Mouse (Mus musculus): Measurements from ENCODE around the gene Evc2. TPM values are rescaled to one million over a fixed set of nuclear protein-coding genes. Genes with fewer than 3 reads are reported as not detected.

Evc2 gene
- polyA plus RNA-seq, 1 experiment from 2014 or later = 4.7 TPM

DNA sequence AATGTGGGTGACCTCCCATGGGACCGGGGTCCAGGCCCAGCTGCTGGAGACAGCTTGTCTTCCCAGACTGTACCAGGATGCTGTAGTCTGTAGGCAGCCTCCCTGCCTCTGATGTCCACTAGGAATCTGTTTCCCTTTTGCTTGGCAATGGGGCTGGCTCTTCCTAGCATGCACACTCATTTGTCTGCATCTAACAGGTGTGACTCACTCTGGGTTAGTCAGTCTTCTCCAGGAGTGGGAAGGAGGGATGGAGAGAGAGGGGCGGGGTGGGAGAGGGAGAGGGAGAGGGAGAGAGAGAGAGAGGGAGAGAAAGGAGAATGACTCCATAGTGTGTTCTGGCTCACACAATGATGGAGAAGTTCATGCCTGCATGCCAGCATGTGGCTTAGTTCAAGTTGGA is 13.5 kb downstream of the Evc2 start:
- Histone ChIP-seq H3K4me1 (ENCODE audit: insufficient read depth, low read depth, low read length) (no peaks in the 10 kb centered on the region), H3K9me3 (ENCODE audit: low read length) (no peaks in the 10 kb centered on the region), H3K27me3 (replicated peaks; ENCODE audit: insufficient read depth, low read length) (no peaks in the 10 kb centered on the region), H3K36me3 (ENCODE audit: insufficient read depth, low read length) (no peaks in the 10 kb centered on the region), H3K4me2 (replicated peaks; ENCODE audit: low read depth, low read length) (no peak overlapping the region), H3K9ac (replicated peaks; ENCODE audit: low read depth) (no peak overlapping the region), H3K4me3 (ENCODE audit: low read depth, low read length) (no peak overlapping the region), H3K27ac (ENCODE audit: low read length) (no peak overlapping the region)
- DNase-seq (ENCODE audit: low spot score) (no peak), ATAC-seq (no peak)
- WGBS = 89% methylated on average over 2 of the region's 2 CpGs
- no peak for TF ChIP-seq EP300 (IDR thresholded peaks at IDR 0.05)
- TF ChIP-seq CTCF (IDR thresholded peaks at IDR 0.05) = no peak

DNA sequence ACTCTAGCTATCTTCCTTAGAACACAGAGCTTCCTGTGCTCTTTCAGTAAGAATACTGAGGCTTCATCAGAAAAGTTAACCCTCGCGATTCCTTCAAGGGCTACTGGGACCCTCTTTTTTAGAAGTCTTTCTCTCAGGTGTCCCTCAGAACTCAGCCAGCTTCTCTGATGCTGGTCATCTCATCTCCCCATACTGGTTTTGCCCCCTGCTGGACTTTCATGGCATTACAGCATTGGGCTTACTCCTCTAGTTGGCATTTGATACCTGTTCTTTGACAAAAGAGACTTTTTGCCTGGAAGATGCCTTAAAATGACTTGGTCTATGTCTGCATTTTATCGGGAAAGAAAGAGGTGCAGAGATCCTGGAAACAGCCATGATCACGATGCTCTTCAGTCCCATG is 16.1 kb downstream of the Evc2 start:
- 77% methylated on average over 4 of the region's 4 CpGs for WGBS
- Histone ChIP-seq H3K4me2 (replicated peaks; ENCODE audit: low read depth, low read length) (no peak overlapping the region), H3K36me3 (ENCODE audit: insufficient read depth, low read length) (no peaks in the 10 kb centered on the region), H3K9ac (replicated peaks; ENCODE audit: low read depth) (no peak overlapping the region), H3K27ac (ENCODE audit: low read length) (no peak overlapping the region), H3K9me3 (ENCODE audit: low read length) (no peaks in the 10 kb centered on the region), H3K4me3 (ENCODE audit: low read depth, low read length) (no peak overlapping the region), H3K4me1 (ENCODE audit: insufficient read depth, low read depth, low read length) (no peaks in the 10 kb centered on the region), H3K27me3 (replicated peaks; ENCODE audit: insufficient read depth, low read length) (no peaks in the 10 kb centered on the region)
- DNase-seq (ENCODE audit: low spot score) (peak; percentile 16), ATAC-seq (no peak)
- TF ChIP-seq CTCF (IDR thresholded peaks at IDR 0.05) (peak; percentile 78), EP300 (IDR thresholded peaks at IDR 0.05) (no peak)

DNA sequence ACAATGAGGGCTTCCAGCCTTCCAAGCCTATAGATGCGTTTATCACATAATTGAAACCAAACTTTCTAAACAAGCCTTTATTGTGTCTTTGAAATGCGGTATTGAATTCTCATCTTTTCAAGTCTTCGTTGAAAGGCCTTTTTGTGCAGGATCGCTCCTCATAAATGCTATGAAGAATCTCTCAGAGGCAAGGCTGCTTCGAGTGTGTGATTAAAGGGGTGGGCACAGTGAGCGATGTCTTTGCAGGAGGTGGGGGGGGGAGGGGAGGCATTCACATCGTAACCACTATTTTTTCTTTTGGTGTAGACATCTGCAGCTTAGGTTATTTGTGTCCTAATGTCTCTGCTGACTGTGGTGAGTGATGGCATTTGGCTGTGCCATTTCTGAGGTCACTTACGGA is 17.7 kb downstream of the Evc2 start:
- TF ChIP-seq EP300 (IDR thresholded peaks at IDR 0.05) (no peak), CTCF (IDR thresholded peaks at IDR 0.05) (no peak)
- WGBS = 81% methylated on average over 8 of the region's 8 CpGs
- no peaks in the 10 kb centered on the region for H3K9me3 ChIP-seq (ENCODE audit: low read length)
- no peak for ATAC-seq
- H3K9ac ChIP-seq (replicated peaks; ENCODE audit: low read depth) = no peak overlapping the region
- no peak for DNase-seq (ENCODE audit: low spot score)
- H3K27ac ChIP-seq (ENCODE audit: low read length) = no peak overlapping the region
- H3K4me2 ChIP-seq (replicated peaks; ENCODE audit: low read depth, low read length) = no peak overlapping the region
- no peak overlapping the region for H3K4me3 ChIP-seq (ENCODE audit: low read depth, low read length)
- H3K36me3 ChIP-seq (ENCODE audit: insufficient read depth, low read length) = no peaks in the 10 kb centered on the region
- H3K27me3 ChIP-seq (replicated peaks; ENCODE audit: insufficient read depth, low read length) = no peaks in the 10 kb centered on the region
- no peaks in the 10 kb centered on the region for H3K4me1 ChIP-seq (ENCODE audit: insufficient read depth, low read depth, low read length)

DNA sequence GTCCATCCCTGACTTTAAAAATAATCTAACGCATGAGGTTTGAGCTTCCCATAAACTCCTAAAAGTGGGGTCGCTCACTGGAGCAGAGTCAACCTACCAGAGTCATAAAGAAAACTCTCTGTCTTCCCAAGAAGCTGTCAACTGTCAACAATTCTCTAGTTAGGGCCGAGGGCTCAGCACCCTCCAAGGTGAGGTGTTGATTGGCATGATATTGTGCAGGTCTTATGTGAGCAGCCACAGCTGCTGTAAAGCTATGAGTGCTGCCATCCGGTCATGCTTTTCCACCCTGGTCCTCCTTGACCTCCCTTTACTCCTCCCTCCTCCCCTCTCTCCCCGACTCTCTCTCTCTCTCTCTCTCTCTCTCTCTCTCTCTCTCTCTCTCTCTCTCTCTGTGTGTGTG is 24.3 kb downstream of the Evc2 start:
- H3K4me3 ChIP-seq (ENCODE audit: low read depth, low read length) = no peak overlapping the region
- ATAC-seq = no peak
- no peak for DNase-seq (ENCODE audit: low spot score)
- WGBS = 57% methylated on average over 5 of the region's 5 CpGs
- no peaks in the 10 kb centered on the region for H3K4me1 ChIP-seq (ENCODE audit: insufficient read depth, low read depth, low read length)
- no peaks in the 10 kb centered on the region for H3K9me3 ChIP-seq (ENCODE audit: low read length)
- H3K27me3 ChIP-seq (replicated peaks; ENCODE audit: insufficient read depth, low read length) = no peaks in the 10 kb centered on the region
- no peak for TF ChIP-seq EP300 (IDR thresholded peaks at IDR 0.05)
- no peak for TF ChIP-seq CTCF (IDR thresholded peaks at IDR 0.05)
- no peaks in the 10 kb centered on the region for H3K36me3 ChIP-seq (ENCODE audit: insufficient read depth, low read length)
- H3K4me2 ChIP-seq (replicated peaks; ENCODE audit: low read depth, low read length) = no peak overlapping the region
- H3K9ac ChIP-seq (replicated peaks; ENCODE audit: low read depth) = no peak overlapping the region
- no peak overlapping the region for H3K27ac ChIP-seq (ENCODE audit: low read length)

DNA sequence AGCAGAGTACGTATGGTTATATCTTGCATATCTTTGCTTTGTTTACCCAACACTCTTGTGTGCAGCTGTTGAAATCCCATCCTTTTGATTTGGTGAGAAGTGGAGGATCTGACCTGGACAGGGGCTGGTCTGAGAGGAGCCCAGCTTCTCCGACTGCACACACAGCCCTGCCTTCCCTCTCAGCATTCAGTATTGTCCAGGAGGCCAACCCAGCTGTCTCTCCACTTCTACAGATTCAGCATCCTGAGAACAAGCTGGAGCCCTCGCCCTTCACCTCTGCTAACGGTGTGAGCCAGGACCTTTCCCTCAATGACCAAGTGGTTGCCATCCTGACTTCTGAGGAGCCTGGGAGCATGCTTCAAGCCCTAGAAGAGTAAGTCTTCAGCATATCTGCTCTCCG is 25.0 kb downstream of the Evc2 start:
- no peak overlapping the region for H3K27ac ChIP-seq (ENCODE audit: low read length)
- H3K9ac ChIP-seq (replicated peaks; ENCODE audit: low read depth) = no peak overlapping the region
- WGBS = 61% methylated on average over 5 of the region's 5 CpGs
- DNase-seq (ENCODE audit: low spot score) (no peak), ATAC-seq (no peak)
- H3K27me3 ChIP-seq (replicated peaks; ENCODE audit: insufficient read depth, low read length) = no peaks in the 10 kb centered on the region
- H3K9me3 ChIP-seq (ENCODE audit: low read length) = no peaks in the 10 kb centered on the region
- no peaks in the 10 kb centered on the region for H3K4me1 ChIP-seq (ENCODE audit: insufficient read depth, low read depth, low read length)
- H3K4me3 ChIP-seq (ENCODE audit: low read depth, low read length) = no peak overlapping the region
- TF ChIP-seq CTCF (IDR thresholded peaks at IDR 0.05) = no peak
- TF ChIP-seq EP300 (IDR thresholded peaks at IDR 0.05) = no peak
- H3K36me3 ChIP-seq (ENCODE audit: insufficient read depth, low read length) = no peaks in the 10 kb centered on the region
- no peak overlapping the region for H3K4me2 ChIP-seq (replicated peaks; ENCODE audit: low read depth, low read length)

DNA sequence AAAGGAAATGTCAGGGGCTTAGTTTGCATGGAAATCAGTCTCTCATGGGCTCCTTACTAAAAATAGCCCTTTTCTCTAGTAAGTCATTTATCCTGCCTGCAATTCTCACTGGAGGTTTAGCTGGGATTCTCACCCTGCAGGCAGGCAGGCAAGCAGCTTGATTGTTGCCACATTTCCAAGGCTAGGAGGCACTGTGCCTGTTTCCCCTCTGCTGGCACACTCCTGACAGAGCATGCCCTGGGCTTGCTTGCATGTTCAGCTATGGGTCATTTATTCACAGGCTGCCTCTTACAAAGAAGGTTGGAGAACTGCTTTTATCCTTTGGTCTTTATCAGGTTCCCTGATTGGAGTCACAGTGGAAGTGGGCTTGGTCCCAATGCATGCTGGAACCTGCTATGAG is 27.5 kb downstream of the Evc2 start:
- Histone ChIP-seq H3K4me1 (ENCODE audit: insufficient read depth, low read depth, low read length) (no peaks in the 10 kb centered on the region), H3K36me3 (ENCODE audit: insufficient read depth, low read length) (no peaks in the 10 kb centered on the region), H3K27ac (ENCODE audit: low read length) (no peak overlapping the region), H3K4me3 (ENCODE audit: low read depth, low read length) (no peak overlapping the region), H3K9ac (replicated peaks; ENCODE audit: low read depth) (no peak overlapping the region), H3K9me3 (ENCODE audit: low read length) (no peaks in the 10 kb centered on the region), H3K4me2 (replicated peaks; ENCODE audit: low read depth, low read length) (no peak overlapping the region), H3K27me3 (replicated peaks; ENCODE audit: insufficient read depth, low read length) (no peaks in the 10 kb centered on the region)
- TF ChIP-seq CTCF (IDR thresholded peaks at IDR 0.05) = no peak
- TF ChIP-seq EP300 (IDR thresholded peaks at IDR 0.05) = no peak
- ATAC-seq (no peak), DNase-seq (ENCODE audit: low spot score) (no peak)

DNA sequence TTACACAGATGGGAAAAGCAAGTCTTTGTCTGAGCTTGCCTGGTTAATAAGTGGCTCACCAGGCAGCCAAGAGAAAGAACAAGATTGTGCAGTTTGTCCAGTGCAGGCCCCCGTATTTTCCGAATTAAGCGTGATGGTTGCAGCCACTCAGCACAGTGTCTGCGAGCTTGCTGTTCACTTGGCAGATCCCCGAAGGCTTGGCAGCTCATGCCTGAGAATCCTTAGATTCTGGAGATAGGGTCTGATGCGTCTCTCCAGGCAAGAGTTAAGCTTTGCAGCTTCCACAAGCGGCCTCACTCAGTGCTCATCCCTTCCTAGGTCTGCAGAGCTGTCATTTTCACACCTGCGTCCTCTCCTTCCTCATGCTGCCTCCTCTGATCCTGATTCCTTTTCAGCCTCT is 30.5 kb downstream of the Evc2 start:
- ATAC-seq (no peak), DNase-seq (ENCODE audit: low spot score) (no peak)
- H3K4me3 ChIP-seq (ENCODE audit: low read depth, low read length) = no peak overlapping the region
- TF ChIP-seq CTCF (IDR thresholded peaks at IDR 0.05) = no peak
- no peak for TF ChIP-seq EP300 (IDR thresholded peaks at IDR 0.05)
- H3K27me3 ChIP-seq (replicated peaks; ENCODE audit: insufficient read depth, low read length) = no peaks in the 10 kb centered on the region
- WGBS = 80% methylated on average over 8 of the region's 8 CpGs
- H3K4me1 ChIP-seq (ENCODE audit: insufficient read depth, low read depth, low read length) = no peaks in the 10 kb centered on the region
- H3K4me2 ChIP-seq (replicated peaks; ENCODE audit: low read depth, low read length) = no peak overlapping the region
- no peak overlapping the region for H3K27ac ChIP-seq (ENCODE audit: low read length)
- H3K36me3 ChIP-seq (ENCODE audit: insufficient read depth, low read length) = no peaks in the 10 kb centered on the region
- no peak overlapping the region for H3K9ac ChIP-seq (replicated peaks; ENCODE audit: low read depth)
- H3K9me3 ChIP-seq (ENCODE audit: low read length) = no peaks in the 10 kb centered on the region
